Mouse (Mus musculus): ENCODE results near the gene Naa15.

- TF ChIP-seq EP300 (IDR thresholded peaks at IDR 0.05; ENCODE audit: low read depth) = no peak
- no peak for TF ChIP-seq CTCF (IDR thresholded peaks at IDR 0.05; ENCODE audit: low read depth)
Observed at GRCm38 (mm10) chr3:51484370-51484769, 69.4 kb downstream of the Naa15 start.

Measured in heart, postnatal 0 days (tissue).